Mouse (Mus musculus): ENCODE results near the gene Ifitm3. TPM values are rescaled to one million over a fixed set of nuclear protein-coding genes. Genes with fewer than 3 reads are reported as not detected.

Gene Ifitm3
- polyA plus RNA-seq, 1 experiment: 596 TPM

DNA sequence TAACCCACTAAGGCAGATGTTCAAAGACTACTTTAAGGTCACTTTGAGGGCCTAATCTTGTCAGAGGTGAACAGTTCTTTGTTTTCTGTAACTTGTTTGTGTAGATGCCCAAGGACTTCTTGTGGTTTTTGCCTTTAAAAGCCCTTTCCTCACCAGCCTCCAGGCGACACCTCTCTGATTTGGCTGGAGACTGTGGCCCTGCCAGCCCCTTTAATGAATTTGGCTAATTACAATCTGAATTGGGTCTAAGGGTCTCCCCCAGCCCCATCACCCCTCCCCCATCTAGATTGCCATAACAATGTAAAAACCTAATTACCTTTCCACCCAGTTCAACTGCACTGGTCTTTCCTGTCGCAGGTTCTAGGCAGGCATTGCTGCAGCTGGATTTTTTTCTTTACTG lies 47.8 kb downstream of the Ifitm3 start:
- DNase-seq (ENCODE audit: low spot score): no peak

DNA sequence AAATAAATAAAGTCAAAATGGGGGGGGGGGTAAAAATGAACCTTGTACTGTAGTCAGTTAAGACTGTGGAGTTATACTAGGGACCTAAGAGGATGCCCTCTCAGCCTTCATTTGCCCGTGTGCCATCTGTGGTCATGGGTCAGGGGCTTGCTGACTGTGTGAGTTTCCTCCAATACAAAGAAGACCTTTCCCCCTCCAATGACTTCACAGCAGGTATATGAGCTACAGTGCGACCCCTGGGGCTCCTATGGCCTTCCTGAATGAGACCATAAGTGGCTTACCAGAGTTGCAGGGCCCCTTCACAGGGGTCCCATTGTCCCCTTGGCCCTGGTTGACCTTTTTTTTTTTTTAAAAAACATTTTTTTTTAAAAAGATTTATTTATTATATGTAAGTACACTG lies 49.2 kb downstream of the Ifitm3 start:
- no peak for DNase-seq (ENCODE audit: low spot score)

DNA sequence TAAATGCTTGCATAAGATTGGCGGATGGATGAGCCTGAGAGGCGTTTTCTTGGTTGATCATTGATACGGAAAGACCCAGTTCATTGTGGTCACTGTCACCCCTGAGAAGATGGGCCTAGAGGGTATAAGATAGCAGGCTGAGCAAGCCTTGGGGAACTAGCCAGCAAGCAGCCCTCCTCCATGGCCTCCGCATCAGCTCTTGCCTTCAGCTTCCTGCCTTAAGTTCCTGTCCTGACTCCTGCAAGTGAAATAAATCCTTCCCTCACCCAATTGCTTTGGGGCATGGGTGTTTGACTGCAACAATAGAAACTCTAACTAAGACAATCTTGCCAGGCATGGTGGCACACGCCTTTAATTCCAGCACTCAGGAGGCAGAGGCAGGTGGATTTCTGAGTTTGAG lies 50.5 kb downstream of the Ifitm3 start:
- no peak for DNase-seq (ENCODE audit: low spot score)

Other genes starting within 250 kb of the Ifitm3 start
- gene Cyp2e1, start 247.0 kb downstream of the Ifitm3 start, polyA plus RNA-seq (2012; rRNA removed): 45.5 and 70.4 TPM in 2 replicates
- gene Syce1, start 222.9 kb downstream of the Ifitm3 start, polyA plus RNA-seq (2012; rRNA removed): 0.10 and 0.18 TPM in 2 replicates
- gene Zfp941, start 188.6 kb downstream of the Ifitm3 start, polyA plus RNA-seq (2012; rRNA removed): 0.45 and 0.71 TPM in 2 replicates
- 43.7 and 48.7 TPM in 2 replicates for gene Urah, start 175.8 kb downstream of the Ifitm3 start, polyA plus RNA-seq (2012; rRNA removed)
- not detected in 2 replicates for gene Scgb1c1, start 165.2 kb downstream of the Ifitm3 start, polyA plus RNA-seq (2012; rRNA removed)
- 0.06 TPM in 1 of 2 replicates, not detected in the other for gene Odf3, start 163.0 kb downstream of the Ifitm3 start, polyA plus RNA-seq (2012; rRNA removed)
- gene Gm45785, start 154.4 kb downstream of the Ifitm3 start, polyA plus RNA-seq (2012; rRNA removed): not detected in 2 replicates
- 74.7 and 77.1 TPM in 2 replicates for gene Ric8a, start 153.8 kb downstream of the Ifitm3 start, polyA plus RNA-seq (2012; rRNA removed)
- 35.9 and 46.2 TPM in 2 replicates for gene Bet1l, start 153.2 kb downstream of the Ifitm3 start, polyA plus RNA-seq (2012; rRNA removed)
- gene Psmd13, start 128.8 kb downstream of the Ifitm3 start, polyA plus RNA-seq (2012; rRNA removed): 77.9 and 79.2 TPM in 2 replicates
- gene Sirt3, start 128.5 kb downstream of the Ifitm3 start, polyA plus RNA-seq (2012; rRNA removed): 32.4 and 38.5 TPM in 2 replicates
- gene Cox8b, start 110.3 kb downstream of the Ifitm3 start, polyA plus RNA-seq (2012; rRNA removed): 3.9 and 4.4 TPM in 2 replicates
- gene Nlrp6, start 89.9 kb downstream of the Ifitm3 start, polyA plus RNA-seq (2012; rRNA removed): not detected in 2 replicates
- 41.5 and 49.5 TPM in 2 replicates for gene Pgghg, start 69.4 kb downstream of the Ifitm3 start, polyA plus RNA-seq (2012; rRNA removed)
- 1.3 and 1.7 TPM in 2 replicates for gene Ifitm5, start 60.5 kb downstream of the Ifitm3 start, polyA plus RNA-seq (2012; rRNA removed)
- gene Gm45717, start 54.8 kb downstream of the Ifitm3 start, polyA plus RNA-seq (2012; rRNA removed): not detected in 2 replicates
- 860 and 924 TPM in 2 replicates for gene Ifitm2, start 54.8 kb downstream of the Ifitm3 start, polyA plus RNA-seq (2012; rRNA removed)
- gene Ifitm1, start 43.5 kb downstream of the Ifitm3 start, polyA plus RNA-seq (2012; rRNA removed): 240 and 346 TPM in 2 replicates
- 7.5 and 8.8 TPM in 2 replicates for gene Ifitm6, start 7.2 kb upstream of the Ifitm3 start, polyA plus RNA-seq (2012; rRNA removed)
- gene Gm17387, start 18.4 kb upstream of the Ifitm3 start, polyA plus RNA-seq (2012; rRNA removed): not detected in 2 replicates
- gene B4galnt4, start 50.3 kb upstream of the Ifitm3 start, polyA plus RNA-seq (2012; rRNA removed): 0.45 and 0.55 TPM in 2 replicates
- gene Pkp3, start 67.4 kb upstream of the Ifitm3 start, polyA plus RNA-seq (2012; rRNA removed): 26.5 and 27.7 TPM in 2 replicates
- 13.8 and 15.0 TPM in 2 replicates for gene Sigirr, start 89.8 kb upstream of the Ifitm3 start, polyA plus RNA-seq (2012; rRNA removed)
- 7.5 and 13.7 TPM in 2 replicates for gene Ano9, start 107.0 kb upstream of the Ifitm3 start, polyA plus RNA-seq (2012; rRNA removed)
- gene Ptdss2, start 111.6 kb upstream of the Ifitm3 start, polyA plus RNA-seq (2012; rRNA removed): 25.6 and 27.7 TPM in 2 replicates
- 126 and 135 TPM in 2 replicates for gene Rnh1, start 162.1 kb upstream of the Ifitm3 start, polyA plus RNA-seq (2012; rRNA removed)
- 114 and 129 TPM in 2 replicates for gene Hras, start 183.2 kb upstream of the Ifitm3 start, polyA plus RNA-seq (2012; rRNA removed)
- gene Lrrc56, start 183.4 kb upstream of the Ifitm3 start, polyA plus RNA-seq (2012; rRNA removed): 5.2 and 5.8 TPM in 2 replicates
- 8.4 and 11.6 TPM in 2 replicates for gene Lmntd2, start 203.3 kb upstream of the Ifitm3 start, polyA plus RNA-seq (2012; rRNA removed)
- 97.6 and 157 TPM in 2 replicates for gene Rassf7, start 205.1 kb upstream of the Ifitm3 start, polyA plus RNA-seq (2012; rRNA removed)
- 16.4 and 30.4 TPM in 2 replicates for gene Phrf1, start 218.0 kb upstream of the Ifitm3 start, polyA plus RNA-seq (2012; rRNA removed)